Mouse (Mus musculus): ENCODE results near the gene Rsph3a.
"Not testable (repeated sequence)": the region's sequence is repeated elsewhere in the genome, so short reads cannot be mapped to it uniquely, and the experiment has no call there.

DNA sequence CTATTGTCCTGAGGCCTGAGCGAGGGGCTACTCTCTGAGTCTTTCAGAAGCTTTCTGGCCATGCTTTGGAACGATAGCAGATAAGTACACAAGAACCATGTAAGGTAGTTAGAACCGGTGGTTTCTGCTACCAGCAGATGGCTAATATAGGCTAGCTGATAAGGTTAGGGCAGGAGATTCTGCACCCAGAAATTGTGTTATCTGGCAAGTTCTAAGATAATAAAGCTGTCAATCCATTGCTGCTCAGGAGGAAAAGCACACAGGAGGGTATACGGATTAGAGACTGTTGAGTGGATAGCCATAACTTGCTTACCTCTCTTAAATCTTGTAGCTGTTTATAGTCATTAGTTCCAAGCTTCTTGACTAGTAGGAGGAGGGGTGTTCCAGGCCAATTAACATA is 17.9 kb downstream of the Rsph3a start:
- not testable (repeated sequence) for TF ChIP-seq GATA1 (IDR thresholded peaks at IDR 0.05; ENCODE audit: borderline replicate concordance, low read length); FLI1 (IDR thresholded peaks at IDR 0.05; ENCODE audit: low read length)

Data from megakaryocyte, embryonic 14.5 days (primary cell).